Mouse (Mus musculus) stomach, postnatal 0 days (tissue): ENCODE results near the gene Hnrnpr. TPM values are rescaled to one million over a fixed set of nuclear protein-coding genes. Genes with fewer than 3 reads are reported as not detected.

Source experiments
- ATAC-seq: fragments of 200-750 bp; cut with Nextera tagmentation; 2 replicates; pipeline ENCODE4 v1.8.0; 2017; ENCODE audit not compliant: low FRiP score, low TSS enrichment
- DNase-seq: peaks from one replicate; pipeline ENCODE4 v3.0.0-alpha.2; 2016; ENCODE audit warnings: low spot score
- H3K27ac ChIP-seq: fragments of 300-500 bp; sonication (generic); replicated peaks from 2 replicates; pipeline ENCODE4 v1.5.1; 2014; ENCODE audit warnings: mild to moderate bottlenecking, control low read depth
- H3K27me3 ChIP-seq: fragments of 300-500 bp; sonication (generic); 2 replicates; pipeline ENCODE4 v1.6.1; 2014; ENCODE audit warnings: low read length; ENCODE audit not compliant: control insufficient read depth, insufficient read depth
- H3K36me3 ChIP-seq: fragments of 300-500 bp; sonication (generic); 2 replicates; pipeline ENCODE4 v1.6.1; 2014; ENCODE audit warnings: low read length, mixed read lengths; ENCODE audit not compliant: control insufficient read depth, insufficient read depth
- H3K4me1 ChIP-seq: fragments of 300-500 bp; sonication (generic); replicated peaks from 2 replicates; pipeline ENCODE4 v1.6.1; 2014; ENCODE audit warnings: antibody characterized with exemption; ENCODE audit not compliant: control insufficient read depth, insufficient read depth
- H3K4me2 ChIP-seq: fragments of 300-500 bp; sonication (generic); replicated peaks from 2 replicates; pipeline ENCODE4 v1.6.1; 2014; ENCODE audit warnings: low read depth, mild to moderate bottlenecking, control low read depth, moderate library complexity
- H3K4me3 ChIP-seq: fragments of 300-500 bp; sonication (generic); 2 replicates; pipeline ENCODE4 v1.5.1; 2014; ENCODE audit warnings: low read depth, low read length, control low read depth
- H3K9ac ChIP-seq: fragments of 300-500 bp; sonication (generic); 2 replicates; pipeline ENCODE4 v1.6.1; 2014; ENCODE audit warnings: mild to moderate bottlenecking, low read length, control low read depth, mixed read lengths
- H3K9me3 ChIP-seq: fragments of 300-500 bp; sonication (generic); 2 replicates; pipeline ENCODE4 v1.6.1; 2016; ENCODE audit warnings: low read length; ENCODE audit not compliant: control insufficient read depth
- CTCF ChIP-seq: IDR thresholded peaks from 2 replicates; pipeline ENCODE4 v1.5.1; 2016; ENCODE audit warnings: antibody characterized with exemption, low read depth, mild to moderate bottlenecking, moderate library complexity
- EP300 ChIP-seq: optimal IDR thresholded peaks from 2 replicates; pipeline ENCODE3; 2016; ENCODE audit warnings: antibody characterized with exemption
- WGBS: fragments of 180-500 bp; shearing (Covaris S2); extraction: QIAGEN DNeasy Blood & Tissue Kit; methylation state at CpG from one replicate; pipeline ENCODE4 v1.1.7; 2014; 5-methylcytosine and 5-hydroxymethylcytosine counted together
- polyA plus RNA-seq: library from polyadenylated mRNA; unstranded; fragments of >200 nt; fragmentation: Nextera tagmentation; extraction: Ambion mirVana; gene quantifications from 2 replicates; pipeline ENCODE4 v1.2.1, GENCODE M21; 2015

Hnrnpr gene
- polyA plus RNA-seq, 1 experiment from 2014 or later: 54.8 TPM

- DNase-seq: no peak
Measured at GRCm38 (mm10) chr4:136383052-136383451, 72.3 kb downstream of the Hnrnpr start.

GRCm38 (mm10) chr4:136383839-136384238 lies 73.1 kb downstream of the Hnrnpr start:
- Histone ChIP-seq H3K27me3 (no peaks in the 10 kb centered on the region), H3K9ac (no peak overlapping the region), H3K4me2 (no peak overlapping the region), H3K27ac (no peak overlapping the region), H3K4me1 (no peaks in the 10 kb centered on the region), H3K9me3 (no peaks in the 10 kb centered on the region), H3K4me3 (no peak overlapping the region), H3K36me3 (no peaks in the 10 kb centered on the region)
- TF ChIP-seq EP300 (no peak), CTCF (no peak)
- ATAC-seq (no peak), DNase-seq (no peak)
- WGBS: 60% methylated on average over 6 of the region's 6 CpGs

More at GRCm38 (mm10) chr4:136383052-136383451, 72.3 kb downstream of the Hnrnpr start:
- no peaks in the 10 kb centered on the region for H3K9me3 ChIP-seq
- H3K27ac ChIP-seq: no peak overlapping the region
- no peak overlapping the region for H3K4me2 ChIP-seq
- no peak overlapping the region for H3K4me3 ChIP-seq
- H3K27me3 ChIP-seq: no peaks in the 10 kb centered on the region
- no peak for ATAC-seq
- TF ChIP-seq EP300 (no peak), CTCF (peak; percentile 43)
- 82% methylated on average over 5 of the region's 5 CpGs for WGBS
- H3K36me3 ChIP-seq: no peaks in the 10 kb centered on the region
- no peak overlapping the region for H3K9ac ChIP-seq
- H3K4me1 ChIP-seq: no peaks in the 10 kb centered on the region

GRCm38 (mm10) chr4:136387261-136387660 lies 76.5 kb downstream of the Hnrnpr start:
- DNase-seq (no peak), ATAC-seq (no peak)
- Histone ChIP-seq H3K4me1 (no peaks in the 10 kb centered on the region), H3K4me3 (no peak overlapping the region), H3K9ac (no peak overlapping the region), H3K27ac (no peak overlapping the region), H3K4me2 (no peak overlapping the region), H3K36me3 (no peaks in the 10 kb centered on the region), H3K9me3 (no peaks in the 10 kb centered on the region), H3K27me3 (no peaks in the 10 kb centered on the region)
- WGBS: 56% methylated on average over 11 of the region's 11 CpGs
- no peak for TF ChIP-seq EP300

GRCm38 (mm10) chr4:136401806-136402205 lies 91.1 kb downstream of the Hnrnpr start:
- H3K27me3 ChIP-seq: no peaks in the 10 kb centered on the region
- no peaks in the 10 kb centered on the region for H3K9me3 ChIP-seq
- no peak overlapping the region for H3K4me3 ChIP-seq
- DNase-seq (no peak), ATAC-seq (no peak)
- WGBS: 75% methylated on average over 10 of the region's 10 CpGs
- H3K27ac ChIP-seq: no peak overlapping the region
- no peak for TF ChIP-seq EP300
- H3K4me2 ChIP-seq: no peak overlapping the region
- no peaks in the 10 kb centered on the region for H3K36me3 ChIP-seq
- no peak overlapping the region for H3K9ac ChIP-seq
- no peaks in the 10 kb centered on the region for H3K4me1 ChIP-seq

GRCm38 (mm10) chr4:136407831-136408230 lies 97.1 kb downstream of the Hnrnpr start:
- Histone ChIP-seq H3K4me2 (no peak overlapping the region), H3K4me3 (no peak overlapping the region), H3K9ac (no peak overlapping the region), H3K36me3 (no peaks in the 10 kb centered on the region), H3K4me1 (no peaks in the 10 kb centered on the region), H3K27me3 (no peaks in the 10 kb centered on the region), H3K9me3 (no peaks in the 10 kb centered on the region), H3K27ac (no peak overlapping the region)
- no peak; the same call in 1 of the 2 replicates for ATAC-seq
- 36% methylated on average over 11 of the region's 11 CpGs for WGBS
- TF ChIP-seq CTCF (no peak), EP300 (no peak)
- no peak for DNase-seq

Other genes starting within 250 kb of the Hnrnpr start
- gene Id3, start 167.4 kb upstream of the Hnrnpr start, polyA plus RNA-seq: 201 and 224 TPM in 2 replicates
- gene E2f2, start 138.5 kb upstream of the Hnrnpr start, polyA plus RNA-seq: 0.91 and 1.5 TPM in 2 replicates
- gene Asap3, start 104.6 kb upstream of the Hnrnpr start, polyA plus RNA-seq: 1.6 and 1.9 TPM in 2 replicates
- 31.1 and 35.0 TPM in 2 replicates for gene Tcea3, start 63.2 kb upstream of the Hnrnpr start, polyA plus RNA-seq
- gene Zfp46, start 26.3 kb upstream of the Hnrnpr start, polyA plus RNA-seq: 8.8 and 9.0 TPM in 2 replicates
- 0.06 and 0.34 TPM in 2 replicates for gene Htr1d, start 112.6 kb downstream of the Hnrnpr start, polyA plus RNA-seq
- 0.33 and 0.40 TPM in 2 replicates for gene 6030445D17Rik, start 151.3 kb downstream of the Hnrnpr start, polyA plus RNA-seq
- gene Luzp1, start 158.8 kb downstream of the Hnrnpr start, polyA plus RNA-seq: 54.6 and 67.8 TPM in 2 replicates